ENCODE assay signal across 9 mouse cellular contexts in the genomic region with DNA sequence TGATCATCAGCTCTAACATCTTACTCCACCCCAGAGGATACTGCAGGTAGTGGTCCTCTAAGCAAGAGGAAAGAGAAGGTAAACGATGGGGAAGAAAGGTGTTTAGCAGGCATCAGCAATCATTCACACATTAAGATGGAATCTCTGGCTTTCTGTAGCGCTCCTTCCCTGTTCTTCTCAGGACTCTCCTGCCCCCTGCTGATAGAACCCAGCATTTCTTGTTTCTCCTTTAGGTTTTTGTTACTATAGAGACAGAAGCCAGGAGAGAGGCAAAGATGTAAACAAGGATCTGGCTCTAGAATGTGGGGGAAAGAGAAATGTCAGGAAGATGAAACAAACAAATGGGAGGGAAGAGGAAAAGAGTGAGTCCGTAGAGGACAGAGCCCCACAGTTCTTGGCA. TPM values are rescaled to one million over a fixed set of nuclear protein-coding genes. Genes with fewer than 3 reads are reported as not detected.
DNase-seq lines count a peak whose midpoint lies in the region; ATAC-seq lines count a peak whose summit lies in the region.
"Had no signal": no experiment of that assay in that cellular context is flagged by ENCODE, and none has a peak within 500 bp of the region (broad histone marks: within the 10 kb centered on the region; RNA-seq: fewer than 3 reads in every experiment).

No protein-coding gene starts in this region.

- no peak overlapping the region for H3K27ac ChIP-seq in heart, embryonic 12.5 days (ENCODE audit: poor library complexity, severe bottlenecking)
- H3K27ac ChIP-seq in forebrain, embryonic 12.5 days: no peak overlapping the region
- H3K27ac ChIP-seq: heart, embryonic 15.5 days had no signal

- peak; percentile 37 for DNase-seq in heart, adult 8-10 months (ENCODE audit: low spot score)
- peak; percentile 62 for DNase-seq in adrenal gland, postnatal 14 days
- peak; percentile 44 for DNase-seq in kidney, adult 9 months
- DNase-seq in left cerebral cortex, postnatal 4 days: peak; percentile 46
- DNase-seq in right cerebral cortex, postnatal 25 days: peak; percentile 67

- H3K9ac ChIP-seq in heart, embryonic 12.5 days: no peak overlapping the region
- H3K9ac ChIP-seq in forebrain, embryonic 12.5 days: no peak overlapping the region
- H3K9ac ChIP-seq: heart, embryonic 15.5 days had no signal

- ATAC-seq in heart, embryonic 12.5 days (ENCODE audit: insufficient number of reproducible peaks, low FRiP score): no peak
- 0 out of 2 replicates have a peak, but pooled peaks have one; percentile 41 for ATAC-seq in forebrain, embryonic 12.5 days (ENCODE audit: low FRiP score)
- no peak for ATAC-seq in monocyte, adult 5-6 weeks (replicated peaks; ENCODE audit: insufficient number of reproducible peaks, low FRiP score, low TSS enrichment, poor library complexity, severe bottlenecking)

- no peaks in the 10 kb centered on the region for H3K4me1 ChIP-seq in heart, embryonic 12.5 days (replicated peaks)
- H3K4me1 ChIP-seq in forebrain, embryonic 12.5 days: no peaks in the 10 kb centered on the region
- H3K4me1 ChIP-seq: heart, embryonic 15.5 days had no signal

- H3K4me3 ChIP-seq in heart, embryonic 12.5 days: no peak overlapping the region
- H3K4me3 ChIP-seq in forebrain, embryonic 12.5 days (replicated peaks): no peak overlapping the region
- H3K4me3 ChIP-seq: heart, embryonic 15.5 days had no signal

- WGBS in heart, embryonic 12.5 days: 7% methylated on average over 3 of the region's 3 CpGs
- WGBS in forebrain, embryonic 12.5 days: 27% methylated on average over 3 of the region's 3 CpGs

- H3K4me2 ChIP-seq in heart, embryonic 12.5 days: no peak overlapping the region
- H3K4me2 ChIP-seq in forebrain, embryonic 12.5 days: no peak overlapping the region
- H3K4me2 ChIP-seq: heart, embryonic 15.5 days had no signal

- H3K9me3 ChIP-seq in heart, embryonic 12.5 days (replicated peaks): no peaks in the 10 kb centered on the region
- H3K9me3 ChIP-seq in forebrain, embryonic 12.5 days: no peaks in the 10 kb centered on the region
- H3K9me3 ChIP-seq: heart, embryonic 15.5 days had no signal

- intact Hi-C loops in left cerebral cortex, postnatal 4 days (cut with DNase I): loop anchor here (1.0 to 10.0 kb wide), 2 partner anchors 197 to 501 kb away; no protein-coding TSS in a partner anchor

- H3K27me3 ChIP-seq in heart, embryonic 12.5 days (replicated peaks): no peaks in the 10 kb centered on the region
- H3K27me3 ChIP-seq in forebrain, embryonic 12.5 days: no peaks in the 10 kb centered on the region
- H3K27me3 ChIP-seq: heart, embryonic 15.5 days had no signal

- H3K36me3 ChIP-seq in heart, embryonic 12.5 days: no peaks in the 10 kb centered on the region
- no peaks in the 10 kb centered on the region for H3K36me3 ChIP-seq in forebrain, embryonic 12.5 days (replicated peaks)
- H3K36me3 ChIP-seq: heart, embryonic 15.5 days had no signal

RNA-seq across cellular contexts. Expression of gene Tenm2, which starts 49.6 kb away (rescaled TPM):
- under 1 TPM; 0.12 to 0.35 (median 0.27) TPM for total RNA-seq in heart, adult 8-10 months (2022)
- 1.1 and 1.4 TPM in 2 replicates for polyA plus RNA-seq in heart, embryonic 12.5 days (2016; fragmentation: Nextera tagmentation; extraction: Ambion mirVana)
- total RNA-seq in adrenal gland, postnatal 14 days (2021): 0.41 and 0.68 TPM in 2 replicates
- polyA plus RNA-seq in forebrain, embryonic 12.5 days (2016; fragmentation: Nextera tagmentation; extraction: Ambion mirVana): 9.2 and 10.9 TPM in 2 replicates
- total RNA-seq in left cerebral cortex, postnatal 4 days (2021): 100 to 1,000 TPM; 163 to 177 TPM
- total RNA-seq in monocyte, adult 5-6 weeks (2017): not detected in 3 replicates

Comparison
In these comparisons a context has a peak if more than half of its experiments do, and no peak if none do; other contexts are left out.
1. RNA of gene Tenm2, which starts 49.6 kb away (total RNA-seq): 163 to 177 TPM in left cerebral cortex, postnatal 4 days; 0.41 to 0.68 TPM in adrenal gland, postnatal 14 days, 0.12 to 0.35 TPM in heart, adult 8-10 months and not detected in monocyte, adult 5-6 weeks; every median in the first group is over 10 times any median in the second.
2. Peak in every context shown above with its lines, with median percentiles within 50 percentile points of each other: DNase-seq.